Comparison of ENCODE assay signal across 12 mouse cellular contexts in the genomic region with DNA sequence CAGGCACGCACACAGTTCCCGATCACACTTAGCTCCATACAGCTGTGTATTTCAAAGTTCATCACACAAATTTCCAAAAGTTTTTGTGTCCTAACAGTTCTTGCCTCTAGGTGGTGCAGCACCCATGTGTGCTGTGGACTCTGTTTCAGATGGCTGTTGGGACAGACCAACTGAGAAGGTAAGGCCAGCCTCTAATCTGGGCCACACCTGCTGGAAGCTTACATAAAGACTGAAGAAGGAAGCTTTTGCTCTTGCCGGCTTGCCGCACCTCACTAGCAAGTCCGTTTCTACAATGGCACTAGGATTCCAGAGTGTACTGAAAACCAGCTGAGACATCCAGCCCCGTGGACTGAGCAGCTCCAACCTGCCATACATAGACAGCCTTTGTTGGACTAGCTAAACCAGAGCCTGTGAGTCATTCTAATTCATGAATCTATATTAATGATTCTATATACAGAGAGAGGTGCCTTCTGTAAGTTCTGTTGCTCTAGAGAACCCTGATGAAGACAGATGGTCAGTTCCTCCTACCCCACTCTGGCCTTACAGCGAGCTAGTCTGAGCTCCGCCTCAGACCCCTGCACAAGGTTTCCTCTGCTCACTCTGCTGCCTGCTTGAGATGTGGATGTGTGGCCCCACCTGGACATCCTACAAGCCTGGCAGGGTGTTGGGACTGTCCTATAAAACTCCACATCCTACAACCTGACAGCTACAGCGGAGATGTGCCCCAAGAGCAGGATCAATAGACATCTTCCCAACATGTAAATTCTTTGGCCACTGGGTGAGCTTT. TPM values are rescaled to one million over a fixed set of nuclear protein-coding genes. Genes with fewer than 3 reads are reported as not detected.
DNase-seq lines count a peak whose midpoint lies in the region; ATAC-seq and TF ChIP-seq lines count a peak whose summit lies in the region.
"Had no signal": no experiment of that assay in that cellular context is flagged by ENCODE, and none has a peak within 500 bp of the region (broad histone marks: within the 10 kb centered on the region; RNA-seq: fewer than 3 reads in every experiment).

No protein-coding gene starts in this region.

- TF ChIP-seq POLR2A in MEL (IDR thresholded peaks at IDR 0.05; ENCODE audit: control insufficient read depth in 1 of 2, insufficient read depth in 1 of 2, low read depth in 1 of 2, low read length in 2 of 2, poor library complexity in 1 of 2), result no peak
- TF ChIP-seq POLR2A in brain, embryonic 14.5 days (IDR thresholded peaks at IDR 0.05; ENCODE audit: borderline replicate concordance, extremely low read depth, insufficient read depth, insufficient read length, poor library complexity, severe bottlenecking), result no peak

- H3K27ac ChIP-seq in left cerebral cortex, adult 2 months, result no peak overlapping the region
- no peak overlapping the region for H3K27ac ChIP-seq in MEL (ENCODE audit: control insufficient read depth, low read depth, low read length)
- H3K27ac ChIP-seq in forebrain, embryonic 14.5 days (ENCODE audit: low read depth, low read length), result no peak overlapping the region
- H3K27ac ChIP-seq: embryonic facial prominence, embryonic 13.5 days; hindbrain, embryonic 15.5 days; lung, embryonic 15.5 days had no signal

- peaks cover 0 to 3% of the 10 kb centered on the region in 2 experiments; a peak in 1 of 4 replicates for H3K36me3 ChIP-seq in MEL (ENCODE audit: control insufficient read depth in 1 of 2, insufficient read depth in 2 of 2, low read length in 2 of 2)
- no peaks in the 10 kb centered on the region for H3K36me3 ChIP-seq in forebrain, embryonic 14.5 days (ENCODE audit: control insufficient read depth, insufficient read depth, low read length)
- H3K36me3 ChIP-seq: embryonic facial prominence, embryonic 13.5 days; hindbrain, embryonic 15.5 days; lung, embryonic 15.5 days had no signal

- 78% methylated on average over 9 of the region's 9 CpGs for WGBS in forebrain, embryonic 14.5 days

- H3K9me3 ChIP-seq in MEL (replicated peaks; ENCODE audit: insufficient read depth, low read length), result no peaks in the 10 kb centered on the region
- no peaks in the 10 kb centered on the region for H3K9me3 ChIP-seq in forebrain, embryonic 14.5 days (replicated peaks; ENCODE audit: control insufficient read depth, low read length)
- H3K9me3 ChIP-seq: embryonic facial prominence, embryonic 13.5 days; hindbrain, embryonic 15.5 days; lung, embryonic 15.5 days had no signal

- no peak for ATAC-seq in forebrain, embryonic 14.5 days

- H3K79me2 ChIP-seq in MEL (ENCODE audit: control insufficient read depth, insufficient read depth, low read length, poor library complexity), result no peaks in the 10 kb centered on the region

- H3K4me2 ChIP-seq in forebrain, embryonic 14.5 days (ENCODE audit: low read length), result no peak overlapping the region
- H3K4me2 ChIP-seq: embryonic facial prominence, embryonic 13.5 days; hindbrain, embryonic 15.5 days; lung, embryonic 15.5 days had no signal

- no peak for TF ChIP-seq EP300 in MEL (IDR thresholded peaks at IDR 0.05; ENCODE audit: low read depth in 1 of 2, low read length in 2 of 2)

- intact Hi-C loops in left cerebral cortex, adult 2 months (cut with DNase I), result no loop called here
- intact Hi-C loops in left cerebral cortex, postnatal 36 days (cut with DNase I), result no loop called here

- peak; percentile 46 for TF ChIP-seq CTCF in left cerebral cortex, adult 2 months (IDR thresholded peaks at IDR 0.05)
- TF ChIP-seq CTCF in MEL (IDR thresholded peaks at IDR 0.05 in 2 of 3, conservative IDR thresholded peaks at IDR 0.05 in 1 of 3; ENCODE audit: control insufficient read depth in 1 of 3, insufficient read depth in 1 of 3, low read depth in 2 of 3, low read length in 3 of 3, poor library complexity in 1 of 3, severe bottlenecking in 1 of 3), result peak; percentile 11 to 45 (median 34); a peak in 4 of 6 replicates
- TF ChIP-seq CTCF in brain, embryonic 14.5 days (IDR thresholded peaks at IDR 0.05; ENCODE audit: borderline replicate concordance, extremely low read depth, insufficient read depth, insufficient read length), result peak; percentile 17; the same call in 1 of the 2 replicates

- peaks cover 0 to 3% of the 10 kb centered on the region in 2 experiments; a peak in 1 of 4 replicates for H3K4me1 ChIP-seq in MEL (ENCODE audit: control insufficient read depth in 1 of 2, insufficient read depth in 2 of 2, low read length in 2 of 2)
- no peaks in the 10 kb centered on the region for H3K4me1 ChIP-seq in forebrain, embryonic 14.5 days (ENCODE audit: control insufficient read depth, insufficient read depth, low read length)
- H3K4me1 ChIP-seq: embryonic facial prominence, embryonic 13.5 days; hindbrain, embryonic 15.5 days; lung, embryonic 15.5 days had no signal

- no peak overlapping the region for H3K9ac ChIP-seq in MEL (ENCODE audit: control insufficient read depth, low read depth, low read length, poor library complexity, severe bottlenecking)
- no peak overlapping the region for H3K9ac ChIP-seq in forebrain, embryonic 14.5 days (ENCODE audit: low read length)
- H3K9ac ChIP-seq: embryonic facial prominence, embryonic 13.5 days; hindbrain, embryonic 15.5 days; lung, embryonic 15.5 days had no signal

- TF ChIP-seq RAD21 in MEL (IDR thresholded peaks at IDR 0.05; ENCODE audit: low read depth, low read length), result peak; percentile 24

- no peak for DNase-seq in left cerebral cortex, adult 2 months (ENCODE audit: extremely low spot score in 1 of 2, low spot score in 2 of 2)
- DNase-seq in left cerebral cortex, postnatal 36 days (ENCODE audit: low spot score in 2 of 2), result no peak
- DNase-seq in MEL (ENCODE audit: low read depth, low spot score), result peak; percentile 25
- DNase-seq in brain, embryonic 14.5 days (ENCODE audit: low read depth), result no peak
- peak; percentile 62 for DNase-seq in naive thymus-derived CD4-positive, alpha-beta T cell, adult 2 months (ENCODE audit: low read depth)
- no peak for DNase-seq in cerebellum, adult 11-12 months
- DNase-seq in forebrain, embryonic 14.5 days (ENCODE audit: low spot score), result no peak
- DNase-seq: gastrocnemius, postnatal 10 days had no signal

- H3K4me3 ChIP-seq in left cerebral cortex, adult 2 months, result no peak overlapping the region
- H3K4me3 ChIP-seq in MEL (ENCODE audit: control insufficient read depth in 1 of 2, insufficient read depth in 1 of 2, low read depth in 2 of 2, low read length in 2 of 2), result no peak overlapping the region
- no peak overlapping the region for H3K4me3 ChIP-seq in forebrain, embryonic 14.5 days (ENCODE audit: low read depth, low read length)
- H3K4me3 ChIP-seq: embryonic facial prominence, embryonic 13.5 days; hindbrain, embryonic 15.5 days; lung, embryonic 15.5 days had no signal

- no peaks in the 10 kb centered on the region for H3K27me3 ChIP-seq in MEL (ENCODE audit: control insufficient read depth in 1 of 2, insufficient read depth in 2 of 2, low read length in 2 of 2)
- H3K27me3 ChIP-seq in forebrain, embryonic 14.5 days (replicated peaks; ENCODE audit: control insufficient read depth, insufficient read depth, low read length), result no peaks in the 10 kb centered on the region
- H3K27me3 ChIP-seq: embryonic facial prominence, embryonic 13.5 days; hindbrain, embryonic 15.5 days; lung, embryonic 15.5 days had no signal

TF ChIP-seq in MEL, 35 proteins besides CTCF, POLR2A, EP300 and RAD21:
- TF ChIP-seq BHLHE40 (IDR thresholded peaks at IDR 0.05; ENCODE audit: borderline replicate concordance, low read depth, low read length) (no peak), SMC3 (IDR thresholded peaks at IDR 0.05; ENCODE audit: low read depth, low read length) (peak; percentile 8; the same call in 1 of the 2 replicates)
TF ChIP-seq in MEL: peak in this region for 1.

RNA-seq across cellular contexts. Expression of a gene that starts 11.9 kb away (rescaled TPM):
- total RNA-seq in left cerebral cortex, adult 2 months (2021), result not detected
- under 1 TPM in 1 of 2 experiments, not detected in 1; 0.27 TPM for total RNA-seq in left cerebral cortex, postnatal 36 days (2021)
- total RNA-seq in MEL (2012; rRNA removed), result not detected in 2 replicates
- polyA plus RNA-seq in MEL (2012; ENCODE audit: insufficient read depth in 1 of 2, insufficient read length in 2 of 2, low read depth in 1 of 2, low replicate concordance in 2 of 2, missing spikeins in 1 of 2), result not detected
- polyA plus RNA-seq in brain, embryonic 14.5 days (2012; rRNA removed), result 0.06 TPM in 1 of 2 replicates, not detected in the other
- polyA plus RNA-seq in forebrain, embryonic 14.5 days (2014; fragmentation: Nextera tagmentation; extraction: Ambion mirVana), result not detected in 2 replicates
- total RNA-seq: gastrocnemius, postnatal 10 days; layer of hippocampus, postnatal 25 days had no signal
- polyA plus RNA-seq: embryonic facial prominence, embryonic 13.5 days; hindbrain, embryonic 15.5 days; lung, embryonic 15.5 days had no signal

RNA-seq across cellular contexts. Expression of a gene that starts 16.1 kb away (rescaled TPM):
- 1 to 10 TPM; 5.1 to 5.8 TPM for total RNA-seq in left cerebral cortex, adult 2 months (2021)
- 1 to 10 TPM; 4.0 TPM for total RNA-seq in left cerebral cortex, postnatal 36 days (2021)
- 0.39 and 1.4 TPM in 2 replicates for total RNA-seq in MEL (2012; rRNA removed)
- under 1 TPM in 1 of 2 experiments, not detected in 1; 0.74 TPM for polyA plus RNA-seq in MEL (2012; ENCODE audit: insufficient read depth in 1 of 2, insufficient read length in 2 of 2, low read depth in 1 of 2, low replicate concordance in 2 of 2, missing spikeins in 1 of 2)
- polyA plus RNA-seq in brain, embryonic 14.5 days (2012; rRNA removed), result 0.30 and 0.37 TPM in 2 replicates
- polyA plus RNA-seq in forebrain, embryonic 14.5 days (2014; fragmentation: Nextera tagmentation; extraction: Ambion mirVana), result 0.06 TPM in 1 of 2 replicates, not detected in the other
- polyA plus RNA-seq: lung, embryonic 15.5 days had no signal

RNA-seq across cellular contexts. Expression of a gene that starts 42.0 kb away (rescaled TPM):
- total RNA-seq in left cerebral cortex, adult 2 months (2021), result under 1 TPM in 1 of 2 experiments, not detected in 1; 0.14 TPM
- not detected for total RNA-seq in left cerebral cortex, postnatal 36 days (2021)
- not detected in 2 replicates for total RNA-seq in MEL (2012; rRNA removed)
- polyA plus RNA-seq in MEL (2012; ENCODE audit: insufficient read depth in 1 of 2, insufficient read length in 2 of 2, low read depth in 1 of 2, low replicate concordance in 2 of 2, missing spikeins in 1 of 2), result not detected
- polyA plus RNA-seq in brain, embryonic 14.5 days (2012; rRNA removed), result 0.04 TPM in 1 of 2 replicates, not detected in the other
- not detected in 2 replicates for polyA plus RNA-seq in forebrain, embryonic 14.5 days (2014; fragmentation: Nextera tagmentation; extraction: Ambion mirVana)
- total RNA-seq: gastrocnemius, postnatal 10 days; layer of hippocampus, postnatal 25 days had no signal
- polyA plus RNA-seq: embryonic facial prominence, embryonic 13.5 days; hindbrain, embryonic 15.5 days had no signal

Comparison
In these comparisons a context has a peak if more than half of its experiments do, and no peak if none do; other contexts are left out.
1. DNase-seq: peak in MEL (single experiment) and naive thymus-derived CD4-positive, alpha-beta T cell, adult 2 months (single experiment); none in left cerebral cortex, adult 2 months (0 of 2), left cerebral cortex, postnatal 36 days (0 of 2), brain, embryonic 14.5 days (single experiment), cerebellum, adult 11-12 months (single experiment) and forebrain, embryonic 14.5 days (single experiment).
2. Peak in every context shown above with its lines, with median percentiles within 50 percentile points of each other: CTCF ChIP-seq.